Mouse (Mus musculus) lung, embryonic 15.5 days (tissue): ENCODE results near the gene Tprg. TPM values are rescaled to one million over a fixed set of nuclear protein-coding genes. Genes with fewer than 3 reads are reported as not detected.
A peak's percentile ranks its signal among the peaks of the same experiment; 100 is the strongest.

Source experiments
- ATAC-seq: fragments of 200-750 bp; cut with Nextera tagmentation; 2 replicates; pipeline ENCODE4 v1.8.0; 2017; ENCODE audit warnings: moderate number of reproducible peaks, borderline replicate concordance; ENCODE audit not compliant: low FRiP score, low TSS enrichment; ENCODE audit errors: extremely low read depth
- H3K27ac ChIP-seq: fragments of 300-500 bp; sonication (generic); 2 replicates; pipeline ENCODE4 v1.5.1; 2015; ENCODE audit warnings: moderate library complexity, mild to moderate bottlenecking, inconsistent platforms
- H3K27me3 ChIP-seq: fragments of 300-500 bp; sonication (generic); 2 replicates; pipeline ENCODE4 v1.6.1; 2015; ENCODE audit warnings: inconsistent platforms
- H3K36me3 ChIP-seq: fragments of 300-500 bp; sonication (generic); 2 replicates; pipeline ENCODE4 v1.6.1; 2015; ENCODE audit warnings: inconsistent platforms
- H3K4me1 ChIP-seq: fragments of 300-500 bp; sonication (generic); 2 replicates; pipeline ENCODE4 v1.6.1; 2015; ENCODE audit warnings: inconsistent platforms
- H3K4me2 ChIP-seq: fragments of 300-500 bp; sonication (generic); 2 replicates; pipeline ENCODE4 v1.6.1; 2015; ENCODE audit warnings: inconsistent platforms, mild to moderate bottlenecking, moderate library complexity
- H3K4me3 ChIP-seq: fragments of 300-500 bp; sonication (generic); 2 replicates; pipeline ENCODE4 v1.5.1; 2015; ENCODE audit warnings: mild to moderate bottlenecking, inconsistent platforms
- H3K9ac ChIP-seq: fragments of 300-500 bp; sonication (generic); 2 replicates; pipeline ENCODE4 v1.6.1; 2015; ENCODE audit warnings: inconsistent platforms
- H3K9me3 ChIP-seq: fragments of 300-500 bp; sonication (generic); 2 replicates; pipeline ENCODE4 v1.6.1; 2016; ENCODE audit warnings: inconsistent platforms
- WGBS: fragments of 180-500 bp; shearing (Covaris S2); methylation state at CpG from one replicate; pipeline ENCODE4 v1.1.7; 2015; 5-methylcytosine and 5-hydroxymethylcytosine counted together
- polyA plus RNA-seq: library from polyadenylated mRNA; unstranded; fragments of >200 nt; fragmentation: Nextera tagmentation; extraction: Ambion mirVana; gene quantifications from 2 replicates; pipeline ENCODE4 v1.2.1, GENCODE M21; 2015

The Tprg gene
- polyA plus RNA-seq, 1 experiment from 2014 or later = 0.31 TPM

GRCm38 (mm10) chr16:25445580-25445979 lies 159.0 kb downstream of the Tprg start:
- H3K36me3 ChIP-seq = no peaks in the 10 kb centered on the region
- H3K4me2 ChIP-seq = no peak overlapping the region
- no peaks in the 10 kb centered on the region for H3K9me3 ChIP-seq
- H3K4me3 ChIP-seq = no peak overlapping the region
- no peak for ATAC-seq
- no peak overlapping the region for H3K9ac ChIP-seq
- H3K27ac ChIP-seq = peak overlapping the region; percentile 64
- WGBS = 48% methylated on average over 7 of the region's 7 CpGs
- no peaks in the 10 kb centered on the region for H3K27me3 ChIP-seq
- no peaks in the 10 kb centered on the region for H3K4me1 ChIP-seq

- Histone ChIP-seq H3K4me1 (no peaks in the 10 kb centered on the region), H3K4me3 (no peak overlapping the region), H3K36me3 (no peaks in the 10 kb centered on the region), H3K9ac (no peak overlapping the region), H3K27ac (no peak overlapping the region), H3K9me3 (no peaks in the 10 kb centered on the region), H3K27me3 (no peaks in the 10 kb centered on the region), H3K4me2 (no peak overlapping the region)
- no peak for ATAC-seq
- 67% methylated on average over 3 of the region's 3 CpGs for WGBS
Measured at GRCm38 (mm10) chr16:25451511-25451910, 164.9 kb downstream of the Tprg start.

GRCm38 (mm10) chr16:25464732-25465131 lies 178.1 kb downstream of the Tprg start:
- ATAC-seq = no peak
- Histone ChIP-seq H3K27me3 (no peaks in the 10 kb centered on the region), H3K4me2 (no peak overlapping the region), H3K36me3 (no peaks in the 10 kb centered on the region), H3K9me3 (no peaks in the 10 kb centered on the region), H3K4me3 (no peak overlapping the region), H3K4me1 (peaks cover 7% of the 10 kb centered on the region), H3K27ac (no peak overlapping the region), H3K9ac (no peak overlapping the region)
- WGBS = 74% methylated on average over 4 of the region's 4 CpGs

GRCm38 (mm10) chr16:25465435-25466139 lies 179.0 kb downstream of the Tprg start:
- no peaks in the 10 kb centered on the region for H3K36me3 ChIP-seq
- H3K9ac ChIP-seq = no peak overlapping the region
- H3K4me2 ChIP-seq = no peak overlapping the region
- H3K27ac ChIP-seq = no peak overlapping the region
- no peaks in the 10 kb centered on the region for H3K9me3 ChIP-seq
- H3K4me3 ChIP-seq = no peak overlapping the region
- WGBS = 37% methylated on average over 13 of the region's 13 CpGs
- no peaks in the 10 kb centered on the region for H3K27me3 ChIP-seq
- peaks cover 7% of the 10 kb centered on the region for H3K4me1 ChIP-seq
- ATAC-seq = peak; percentile 31; the same call in 1 of the 2 replicates

GRCm38 (mm10) chr16:25468040-25468439 lies 181.4 kb downstream of the Tprg start:
- no peak overlapping the region for H3K27ac ChIP-seq
- H3K9me3 ChIP-seq = no peaks in the 10 kb centered on the region
- 87% methylated on average over 3 of the region's 3 CpGs for WGBS
- H3K4me1 ChIP-seq = peaks cover 7% of the 10 kb centered on the region
- no peaks in the 10 kb centered on the region for H3K36me3 ChIP-seq
- H3K9ac ChIP-seq = no peak overlapping the region
- no peak overlapping the region for H3K4me2 ChIP-seq
- no peak for ATAC-seq
- no peaks in the 10 kb centered on the region for H3K27me3 ChIP-seq
- H3K4me3 ChIP-seq = no peak overlapping the region

GRCm38 (mm10) chr16:25468662-25469061 lies 182.0 kb downstream of the Tprg start:
- H3K4me2 ChIP-seq = no peak overlapping the region
- H3K9ac ChIP-seq = no peak overlapping the region
- 17% methylated on average over 5 of the region's 5 CpGs for WGBS
- no peaks in the 10 kb centered on the region for H3K9me3 ChIP-seq
- no peaks in the 10 kb centered on the region for H3K27me3 ChIP-seq
- H3K27ac ChIP-seq = no peak overlapping the region
- no peak overlapping the region for H3K4me3 ChIP-seq
- no peak for ATAC-seq
- H3K4me1 ChIP-seq = peaks cover 7% of the 10 kb centered on the region
- no peaks in the 10 kb centered on the region for H3K36me3 ChIP-seq
